Mouse (Mus musculus) E14TG2a.4 (cell line): ENCODE data around the gene Ccdc194.

Source experiments
- CTCF ChIP-seq: conservative IDR thresholded peaks from 2 replicates; pipeline ENCODE4 v1.5.1; 2014; ENCODE audit warnings: low read length
- NANOG ChIP-seq: IDR thresholded peaks from 2 replicates; pipeline ENCODE4 v1.6.1; 2014; ENCODE audit warnings: borderline replicate concordance, low read length, mixed read lengths
- POU5F1 ChIP-seq: IDR thresholded peaks from 2 replicates; pipeline ENCODE4 v1.6.1; 2014; ENCODE audit warnings: low read length, borderline replicate concordance

- TF ChIP-seq CTCF (peak; percentile 61), POU5F1 (no peak), NANOG (no peak)
Measured at GRCm38 (mm10) chr8:71561401-71561800, 35.9 kb upstream of the Ccdc194 start.
